Mouse (Mus musculus) spleen, adult 2 months (tissue): Measurements from ENCODE around the gene Gm11437.

Experiments
- CTCF ChIP-seq: fragments of 200-500 bp; IDR thresholded peaks from 2 replicates; pipeline ENCODE4 v1.5.1; 2011; ENCODE audit warnings: mild to moderate bottlenecking, inconsistent platforms; ENCODE audit not compliant: insufficient read depth, insufficient read length, insufficient replicate concordance; ENCODE audit errors: extremely low read depth
- POLR2A ChIP-seq: fragments of 200-500 bp; IDR thresholded peaks from 2 replicates; pipeline ENCODE4 v1.6.1; 2011; ENCODE audit warnings: low read depth, low read length, inconsistent platforms

DNA sequence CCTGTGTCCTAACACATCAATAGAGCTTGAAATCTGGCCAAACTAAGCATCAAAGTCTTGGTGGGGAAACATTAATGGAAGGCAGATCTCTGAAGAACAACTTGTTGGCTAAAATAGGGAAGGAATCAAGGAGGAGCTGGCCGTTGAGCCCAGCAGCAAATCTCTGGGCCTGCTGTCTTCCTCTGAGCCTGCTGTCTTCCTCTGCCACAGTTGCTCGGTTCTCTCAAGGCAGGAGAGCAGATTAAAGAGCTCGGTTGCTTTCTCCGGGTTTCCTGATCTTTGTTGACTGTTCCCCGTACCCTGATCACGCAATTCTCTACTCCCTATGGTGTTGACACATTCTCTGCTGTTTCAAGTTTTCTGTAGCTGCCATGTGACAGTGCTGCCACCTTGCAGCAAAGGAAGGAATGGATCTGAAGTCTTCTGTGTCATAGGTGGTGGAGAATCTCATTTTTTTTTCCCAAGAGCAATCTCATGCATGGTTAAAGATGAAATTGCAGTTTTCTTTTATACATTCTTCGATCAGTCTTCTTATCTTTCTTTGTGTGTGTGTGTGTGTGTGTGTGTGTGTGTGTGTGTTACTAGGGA, 1.5 kb upstream of the Gm11437 start:
- no peak for TF ChIP-seq CTCF
- no peak for TF ChIP-seq POLR2A
